Mouse (Mus musculus) hindbrain, embryonic 16.5 days (tissue): ENCODE results near the gene Wfdc6b. TPM values are rescaled to one million over a fixed set of nuclear protein-coding genes. Genes with fewer than 3 reads are reported as not detected.
"Not testable (repeated sequence)": the region's sequence is repeated elsewhere in the genome, so short reads cannot be mapped to it uniquely, and the experiment has no call there.

Source experiments
- ATAC-seq: fragments of 200-750 bp; cut with Nextera tagmentation; 2 replicates; pipeline ENCODE4 v1.8.0; 2017; ENCODE audit warnings: moderate TSS enrichment, moderate library complexity
- H3K27ac ChIP-seq: fragments of 300-500 bp; sonication (generic); 2 replicates; pipeline ENCODE4 v1.5.1; 2014; ENCODE audit warnings: low read depth, mild to moderate bottlenecking, control low read depth, low read length, moderate library complexity
- H3K27me3 ChIP-seq: fragments of 300-500 bp; sonication (generic); replicated peaks from 2 replicates; pipeline ENCODE4 v1.6.1; 2014; ENCODE audit warnings: low read length; ENCODE audit not compliant: control insufficient read depth, insufficient read depth
- H3K36me3 ChIP-seq: fragments of 300-500 bp; sonication (generic); 2 replicates; pipeline ENCODE4 v1.6.1; 2014; ENCODE audit warnings: mild to moderate bottlenecking, low read length, moderate library complexity, mixed read lengths; ENCODE audit not compliant: control insufficient read depth, insufficient read depth
- H3K4me1 ChIP-seq: fragments of 300-500 bp; sonication (generic); 2 replicates; pipeline ENCODE4 v1.6.1; 2014; ENCODE audit warnings: low read depth, low read length; ENCODE audit not compliant: control insufficient read depth, insufficient read depth
- H3K4me2 ChIP-seq: fragments of 300-500 bp; sonication (generic); 2 replicates; pipeline ENCODE4 v1.6.1; 2014; ENCODE audit warnings: mild to moderate bottlenecking, low read length, control low read depth, moderate library complexity
- H3K4me3 ChIP-seq: fragments of 300-500 bp; sonication (generic); 2 replicates; pipeline ENCODE4 v1.5.1; 2014; ENCODE audit warnings: mild to moderate bottlenecking, low read length, control low read depth, moderate library complexity
- H3K9ac ChIP-seq: fragments of 300-500 bp; sonication (generic); 2 replicates; pipeline ENCODE4 v1.6.1; 2014; ENCODE audit warnings: low read depth, mild to moderate bottlenecking, control low read depth, low read length, moderate library complexity
- H3K9me3 ChIP-seq: fragments of 300-500 bp; sonication (generic); 2 replicates; pipeline ENCODE4 v1.6.1; 2014; ENCODE audit warnings: mild to moderate bottlenecking, low read length, moderate library complexity; ENCODE audit not compliant: control insufficient read depth
- WGBS: fragments of 180-500 bp; shearing (Covaris S2); extraction: QIAGEN DNeasy Blood & Tissue Kit; methylation state at CpG from one replicate; pipeline ENCODE4 v1.1.7; 2014; 5-methylcytosine and 5-hydroxymethylcytosine counted together
- polyA plus RNA-seq: library from polyadenylated mRNA; unstranded; fragments of >200 nt; fragmentation: Nextera tagmentation; extraction: Ambion mirVana; gene quantifications from 2 replicates; pipeline ENCODE4 v1.2.1, GENCODE M21; 2015

The Wfdc6b gene
- not detected in 2 replicates for polyA plus RNA-seq

- H3K4me3 ChIP-seq, H3K4me2 ChIP-seq, H3K27ac ChIP-seq, H3K9ac ChIP-seq, ATAC-seq, H3K9me3 ChIP-seq, H3K36me3 ChIP-seq, H3K4me1 ChIP-seq, H3K27me3 ChIP-seq: not testable (repeated sequence)
- 55% methylated on average over 8 of the region's 8 CpGs for WGBS
Measured at GRCm38 (mm10) chr2:164613471-164613870, at the start of gene Wfdc6b, which contains the start of gene Wfdc8. Wfdc6b (plus strand) TSS chr2:164613522. Wfdc8 (minus strand) TSS chr2:164613626.

GRCm38 (mm10) chr2:164564346-164564745, 49.0 kb upstream of the Wfdc6b start:
- Histone ChIP-seq H3K27ac (no peak overlapping the region), H3K27me3 (no peaks in the 10 kb centered on the region; the same call in none of the 2 replicates), H3K9ac (no peak overlapping the region), H3K4me3 (no peak overlapping the region), H3K36me3 (no peaks in the 10 kb centered on the region), H3K4me2 (no peak overlapping the region), H3K9me3 (no peaks in the 10 kb centered on the region), H3K4me1 (peaks cover 11% of the 10 kb centered on the region)
- WGBS = 65% methylated on average over 5 of the region's 5 CpGs
- ATAC-seq = no peak; the same call in 1 of the 2 replicates

GRCm38 (mm10) chr2:164566997-164567396, 46.3 kb upstream of the Wfdc6b start:
- H3K4me2 ChIP-seq = no peak overlapping the region
- WGBS = 84% methylated on average over 2 of the region's 2 CpGs
- H3K36me3 ChIP-seq = no peaks in the 10 kb centered on the region
- no peak overlapping the region for H3K4me3 ChIP-seq
- no peak overlapping the region for H3K27ac ChIP-seq
- H3K4me1 ChIP-seq = peaks cover 11% of the 10 kb centered on the region
- H3K9ac ChIP-seq = no peak overlapping the region
- H3K27me3 ChIP-seq = no peaks in the 10 kb centered on the region; the same call in none of the 2 replicates
- no peak for ATAC-seq
- H3K9me3 ChIP-seq = no peaks in the 10 kb centered on the region

GRCm38 (mm10) chr2:164567460-164567859, 45.9 kb upstream of the Wfdc6b start:
- peaks cover 11% of the 10 kb centered on the region for H3K4me1 ChIP-seq
- H3K27ac ChIP-seq = no peak overlapping the region
- H3K9ac ChIP-seq = no peak overlapping the region
- H3K27me3 ChIP-seq = no peaks in the 10 kb centered on the region; the same call in none of the 2 replicates
- 87% methylated on average over 5 of the region's 5 CpGs for WGBS
- H3K4me2 ChIP-seq = no peak overlapping the region
- no peak for ATAC-seq
- no peaks in the 10 kb centered on the region for H3K9me3 ChIP-seq
- no peak overlapping the region for H3K4me3 ChIP-seq
- no peaks in the 10 kb centered on the region for H3K36me3 ChIP-seq

GRCm38 (mm10) chr2:164573359-164573758, 40.0 kb upstream of the Wfdc6b start, which contains the start of gene Spint3:
Spint3 (minus strand) TSS chr2:164573459.
- 85% methylated on average over 6 of the region's 6 CpGs for WGBS
- not testable (repeated sequence) for H3K9ac ChIP-seq, H3K36me3 ChIP-seq, H3K27me3 ChIP-seq, H3K4me2 ChIP-seq, H3K4me1 ChIP-seq, H3K27ac ChIP-seq, ATAC-seq, H3K9me3 ChIP-seq, H3K4me3 ChIP-seq

GRCm38 (mm10) chr2:164585025-164585725, 28.1 kb upstream of the Wfdc6b start, which contains the start of gene Wfdc6a:
Wfdc6a (minus strand) TSS chr2:164585447.
- not testable (repeated sequence) for H3K4me3 ChIP-seq, H3K27ac ChIP-seq, ATAC-seq, H3K36me3 ChIP-seq, H3K4me1 ChIP-seq, H3K4me2 ChIP-seq, H3K9me3 ChIP-seq, H3K9ac ChIP-seq, H3K27me3 ChIP-seq
- 64% methylated on average over 13 of the region's 13 CpGs for WGBS

GRCm38 (mm10) chr2:164592014-164592413, 21.3 kb upstream of the Wfdc6b start:
- no peak for ATAC-seq
- 10% methylated on average over 4 of the region's 4 CpGs for WGBS

GRCm38 (mm10) chr2:164593494-164593893, 19.8 kb upstream of the Wfdc6b start, which contains the start of gene Eppin:
Eppin (minus strand) TSS chr2:164593594.
- no peaks in the 10 kb centered on the region for H3K4me1 ChIP-seq
- no peaks in the 10 kb centered on the region for H3K9me3 ChIP-seq
- no peaks in the 10 kb centered on the region for H3K27me3 ChIP-seq
- 80% methylated on average over 4 of the region's 4 CpGs for WGBS
- H3K4me2 ChIP-seq = no peak within 1 kb of the TSS
- no peaks in the 10 kb centered on the region for H3K36me3 ChIP-seq
- no peak within 1 kb of the TSS for H3K27ac ChIP-seq
- H3K9ac ChIP-seq = no peak within 1 kb of the TSS
- no peak for ATAC-seq
- no peak within 1 kb of the TSS for H3K4me3 ChIP-seq

More at GRCm38 (mm10) chr2:164592014-164592413, 21.3 kb upstream of the Wfdc6b start:
- H3K9me3 ChIP-seq = no peaks in the 10 kb centered on the region
- H3K27me3 ChIP-seq = no peaks in the 10 kb centered on the region
- 0 out of 2 replicates have a peak overlapping the region, but pooled peaks have one; percentile 11 for H3K9ac ChIP-seq
- no peak overlapping the region for H3K4me2 ChIP-seq
- H3K4me1 ChIP-seq = no peaks in the 10 kb centered on the region
- H3K27ac ChIP-seq = no peak overlapping the region
- H3K4me3 ChIP-seq = no peak overlapping the region
- H3K36me3 ChIP-seq = no peaks in the 10 kb centered on the region

- no peak overlapping the region for H3K4me2 ChIP-seq
- no peak overlapping the region for H3K9ac ChIP-seq
- H3K4me3 ChIP-seq = no peak overlapping the region
- H3K9me3 ChIP-seq = no peaks in the 10 kb centered on the region
- 68% methylated on average over 3 of the region's 3 CpGs for WGBS
- H3K4me1 ChIP-seq = no peaks in the 10 kb centered on the region
- H3K36me3 ChIP-seq = no peaks in the 10 kb centered on the region
- ATAC-seq = no peak
- H3K27ac ChIP-seq = no peak overlapping the region
- no peaks in the 10 kb centered on the region for H3K27me3 ChIP-seq
Measured at GRCm38 (mm10) chr2:164600179-164600578, 13.1 kb upstream of the Wfdc6b start.
